Comparison of ENCODE assay signal across 17 mouse cellular contexts in genomic region chr4:134479839-134480238, GRCm38 (mm10).
"Had no signal": no experiment of that assay in that cellular context is flagged by ENCODE, and none has a peak within 500 bp of the region (broad histone marks: within the 10 kb centered on the region; RNA-seq: fewer than 3 reads in every experiment).

No protein-coding gene starts in this region.

- H3K4me2 ChIP-seq: limb, embryonic 13.5 days; liver, embryonic 12.5 days; liver, embryonic 15.5 days; lung, embryonic 15.5 days; midbrain, embryonic 11.5 days had no signal

- H3K9ac ChIP-seq: limb, embryonic 13.5 days; liver, embryonic 12.5 days; liver, embryonic 15.5 days; lung, embryonic 15.5 days had no signal

- H3K4me3 ChIP-seq: layer of hippocampus, adult 2 months; limb, embryonic 10.5 days; limb, embryonic 13.5 days; liver, embryonic 12.5 days; liver, embryonic 15.5 days; lung, embryonic 15.5 days had no signal

- H3K27ac ChIP-seq: kidney, postnatal 0 days; layer of hippocampus, adult 2 months; limb, embryonic 10.5 days; limb, embryonic 13.5 days; liver, embryonic 12.5 days; liver, embryonic 15.5 days; lung, embryonic 15.5 days had no signal

- H3K4me1 ChIP-seq: limb, embryonic 10.5 days; lung, embryonic 15.5 days had no signal

- H3K9me3 ChIP-seq: limb, embryonic 10.5 days; limb, embryonic 13.5 days; liver, embryonic 12.5 days; liver, embryonic 15.5 days; lung, embryonic 15.5 days had no signal

- ATAC-seq: liver, embryonic 12.5 days had no signal

- DNase-seq: kidney, adult 9 months; kidney, postnatal 25 days; layer of hippocampus, adult 9-11 months; liver; lung, adult 18-20 months; lung, postnatal 10 days; lung, postnatal 36 days; midbrain, embryonic 14.5 days; thymus, postnatal 25 days had no signal
